Mouse (Mus musculus): ENCODE data around the gene Chrm1. TPM values are rescaled to one million over a fixed set of nuclear protein-coding genes. Genes with fewer than 3 reads are reported as not detected.

Gene Chrm1
- total RNA-seq, 2 experiments from 2014 or later: 0.02 TPM; not detected in 1

Other genes starting within 250 kb of the Chrm1 start
- gene Slc22a8, start 72.5 kb upstream of the Chrm1 start, total RNA-seq (2021): not detected
- gene Slc22a6, start 45.8 kb upstream of the Chrm1 start, total RNA-seq (2021): not detected
- gene Slc3a2, start 59.6 kb downstream of the Chrm1 start, total RNA-seq (2021): 10 to 100 TPM; 24.6 to 26.8 TPM
- gene Wdr74, start 72.0 kb downstream of the Chrm1 start, total RNA-seq (2021): 10 to 100 TPM; 21.7 to 23.4 TPM
- not detected for gene 1700092M07Rik, start 76.9 kb downstream of the Chrm1 start, total RNA-seq (2021)
- gene Stx5a, start 77.6 kb downstream of the Chrm1 start, total RNA-seq (2021): 10 to 100 TPM; 24.1 to 28.0 TPM
- gene Nxf1, start 93.3 kb downstream of the Chrm1 start, total RNA-seq (2021): 10 to 100 TPM; 32.5 to 33.2 TPM
- 10 to 100 TPM; 78.5 to 81.9 TPM for gene Tmem223, start 107.2 kb downstream of the Chrm1 start, total RNA-seq (2021)
- gene Tmem179b, start 110.7 kb downstream of the Chrm1 start, total RNA-seq (2021): 10 to 100 TPM in 1 of 2 experiments, 1 to 10 TPM in 1; 9.7 to 11.1 TPM
- 1 to 10 TPM; 9.0 to 9.4 TPM for gene Taf6l, start 122.6 kb downstream of the Chrm1 start, total RNA-seq (2021)
- gene Polr2g, start 134.8 kb downstream of the Chrm1 start, total RNA-seq (2021): 10 to 100 TPM; 34.1 to 35.5 TPM
- gene Zbtb3, start 138.8 kb downstream of the Chrm1 start, total RNA-seq (2021): 1 to 10 TPM in 1 of 2 experiments, under 1 TPM in 1; 0.62 to 1.5 TPM
- 10 to 100 TPM in 1 of 2 experiments, 1 to 10 TPM in 1; 9.6 to 10.7 TPM for gene Ttc9c, start 155.5 kb downstream of the Chrm1 start, total RNA-seq (2021)
- 10 to 100 TPM; 35.4 to 37.3 TPM for gene Hnrnpul2, start 156.2 kb downstream of the Chrm1 start, total RNA-seq (2021)
- gene AC129217.1, start 166.0 kb downstream of the Chrm1 start, total RNA-seq (2021): not detected
- gene Bscl2, start 173.7 kb downstream of the Chrm1 start, total RNA-seq (2021): 10 to 100 TPM; 14.4 to 15.6 TPM
- gene Gng3, start 175.4 kb downstream of the Chrm1 start, total RNA-seq (2021): not detected
- gene Lrrn4cl, start 187.0 kb downstream of the Chrm1 start, total RNA-seq (2021): 10 to 100 TPM in 1 of 2 experiments, 1 to 10 TPM in 1; 7.8 to 11.0 TPM
- gene Ubxn1, start 207.7 kb downstream of the Chrm1 start, total RNA-seq (2021): 100 to 1,000 TPM; 182 to 211 TPM
- 10 to 100 TPM; 55.1 to 64.7 TPM for gene Uqcc3, start 217.1 kb downstream of the Chrm1 start, total RNA-seq (2021)
- gene Lbhd1, start 219.9 kb downstream of the Chrm1 start, total RNA-seq (2021): 1 to 10 TPM; 4.4 to 6.7 TPM
- not detected for gene Gm49403, start 220.1 kb downstream of the Chrm1 start, total RNA-seq (2021)
- 10 to 100 TPM; 20.3 to 26.3 TPM for gene 1810009A15Rik, start 225.1 kb downstream of the Chrm1 start, total RNA-seq (2021)
- gene Gm49416, start 225.1 kb downstream of the Chrm1 start, total RNA-seq (2021): 1 to 10 TPM in 1 of 2 experiments, not detected in 1; 3.3 TPM
- gene Ints5, start 229.2 kb downstream of the Chrm1 start, total RNA-seq (2021): 10 to 100 TPM in 1 of 2 experiments, 1 to 10 TPM in 1; 9.5 to 10.3 TPM
- gene Ganab, start 234.3 kb downstream of the Chrm1 start, total RNA-seq (2021): 10 to 100 TPM; 30.7 to 34.3 TPM

Data from gastrocnemius, postnatal 14 days (tissue).